Mouse (Mus musculus) G1E (cell line): ENCODE measurements at regions not wholly inside any gene's neighbourhood (a gene's known extent, or its start where the extent isn't known, plus 50 kb on each side); places are given as distances from the start of the nearest gene placed in this dataset.

Source experiments
- ATAC-seq: 2 replicates; pipeline ENCODE4 v1.8.0; 2016; ENCODE audit warnings: mild to moderate bottlenecking; ENCODE audit not compliant: insufficient number of reproducible peaks, poor library complexity, low FRiP score, severe bottlenecking; ENCODE audit errors: extremely low read depth
- DNase-seq: peaks from one replicate; pipeline ENCODE4 v3.0.0; 2012; ENCODE audit warnings: low spot score
- H3K27me3 ChIP-seq: 2 replicates; pipeline ENCODE4 v1.6.1; 2012; ENCODE audit warnings: mild to moderate bottlenecking, low read length, inconsistent platforms; ENCODE audit not compliant: insufficient read depth
- H3K36me3 ChIP-seq: replicated peaks from 2 replicates; pipeline ENCODE3; 2012; ENCODE audit warnings: mild to moderate bottlenecking, inconsistent platforms
- H3K4me1 ChIP-seq: 2 replicates; pipeline ENCODE4 v1.6.1; 2012; ENCODE audit warnings: low read depth, low read length, inconsistent platforms, mixed read lengths; ENCODE audit not compliant: insufficient read depth
- H3K4me3 ChIP-seq: 2 replicates; pipeline ENCODE4 v1.5.1; 2012; ENCODE audit warnings: low read depth, mild to moderate bottlenecking, inconsistent platforms, low read length, moderate library complexity, mixed read lengths
- H3K9me3 ChIP-seq: replicated peaks from 2 replicates; pipeline ENCODE4 v1.6.1; 2012; ENCODE audit warnings: inconsistent platforms
- CTCF ChIP-seq: IDR thresholded peaks from 2 replicates; pipeline ENCODE4 v1.5.1; 2012; ENCODE audit warnings: low read depth, low read length, inconsistent platforms, mixed read lengths
- GATA1 ChIP-seq: IDR thresholded peaks from 2 replicates; pipeline ENCODE4 v1.6.1; 2012; ENCODE audit warnings: borderline replicate concordance, low read length, inconsistent platforms, mixed read lengths
- GATA2 ChIP-seq: IDR thresholded peaks from 2 replicates; pipeline ENCODE4 v1.6.1; 2012; ENCODE audit warnings: low read depth, low read length, inconsistent platforms, borderline replicate concordance
- POLR2AphosphoS5 ChIP-seq: IDR thresholded peaks from 2 replicates; pipeline ENCODE4 v1.6.1; 2012; ENCODE audit warnings: low read depth, low read length, inconsistent platforms; ENCODE audit not compliant: insufficient replicate concordance
- TAL1 ChIP-seq: conservative IDR thresholded peaks from 2 replicates; pipeline ENCODE4 v1.6.1; 2012; ENCODE audit warnings: low read depth, low read length, inconsistent platforms, mixed read lengths

DNA sequence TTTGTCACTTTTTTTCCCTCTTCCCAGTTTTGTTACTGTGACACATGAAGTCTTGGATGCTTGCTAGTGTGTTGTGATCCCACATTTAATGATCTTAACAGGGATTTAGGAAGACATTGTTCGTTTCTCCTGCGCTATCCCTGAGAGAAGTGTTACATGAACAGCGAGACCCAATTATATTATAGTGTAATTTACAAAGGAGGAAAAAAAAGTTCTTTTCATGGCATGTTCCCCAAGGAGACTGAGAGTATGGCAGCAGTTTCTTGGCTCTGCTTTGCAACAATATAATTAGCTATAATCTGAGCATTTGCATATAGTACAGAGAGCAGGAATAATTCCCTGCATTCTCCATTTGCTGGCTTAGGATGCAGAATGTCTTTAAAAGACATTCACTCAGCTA lies 168.6 kb downstream of the Insc start:
- no peak for ATAC-seq
- no peak for TF ChIP-seq TAL1
- TF ChIP-seq POLR2AphosphoS5: no peak
- no peaks in the 10 kb centered on the region for H3K9me3 ChIP-seq
- no peak overlapping the region for H3K4me3 ChIP-seq
- no peaks in the 10 kb centered on the region for H3K36me3 ChIP-seq
- H3K27me3 ChIP-seq: no peaks in the 10 kb centered on the region
- no peaks in the 10 kb centered on the region for H3K4me1 ChIP-seq
- no peak for DNase-seq

DNA sequence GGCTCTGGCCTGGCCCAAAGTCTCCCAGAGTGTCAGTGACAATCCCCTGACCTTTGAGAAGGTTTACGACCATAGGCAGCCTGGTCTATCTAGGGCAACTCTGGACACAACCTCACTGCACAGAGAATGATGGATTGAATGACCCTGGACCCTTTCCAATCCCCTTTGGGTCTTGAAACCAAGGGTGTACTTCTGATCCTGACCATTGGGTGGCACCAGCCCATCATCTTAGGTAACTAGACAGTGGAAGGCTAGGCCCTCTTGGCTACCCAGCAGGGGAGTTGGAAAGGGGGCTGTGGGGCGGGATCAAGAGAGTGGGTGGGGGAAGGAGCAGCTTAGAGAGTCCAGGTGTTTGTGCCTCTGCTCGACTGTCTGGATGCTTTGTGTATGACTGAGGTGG lies 178.7 kb downstream of the Insc start:
- no peaks in the 10 kb centered on the region for H3K9me3 ChIP-seq
- no peaks in the 10 kb centered on the region for H3K27me3 ChIP-seq
- no peak for TF ChIP-seq GATA1
- TF ChIP-seq GATA2: no peak
- TF ChIP-seq TAL1: no peak
- no peak for TF ChIP-seq CTCF
- TF ChIP-seq POLR2AphosphoS5: no peak
- no peaks in the 10 kb centered on the region for H3K4me1 ChIP-seq
- DNase-seq: no peak
- ATAC-seq: no peak; the same call in 1 of the 2 replicates
- no peak overlapping the region for H3K4me3 ChIP-seq
- H3K36me3 ChIP-seq: no peaks in the 10 kb centered on the region

DNA sequence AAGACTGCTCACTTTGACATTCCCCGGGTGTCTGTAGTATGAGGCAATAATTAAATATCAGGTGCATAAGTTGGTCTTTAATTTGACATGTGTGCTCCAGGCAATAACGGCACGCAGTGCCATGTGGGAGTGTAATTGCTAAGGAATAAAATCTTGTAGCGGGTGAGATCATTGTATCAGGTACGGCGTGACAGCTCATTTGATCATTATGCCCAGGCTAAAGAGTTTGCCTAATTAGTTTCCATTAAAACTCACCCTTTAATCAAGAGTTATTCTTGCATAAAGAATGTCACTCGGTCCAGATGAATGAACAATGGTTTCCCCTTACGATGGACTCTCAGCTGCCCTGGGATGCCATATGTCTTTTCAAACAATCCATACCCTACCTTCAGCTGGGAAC lies 190.4 kb downstream of the Insc start:
- no peak for DNase-seq
- Histone ChIP-seq H3K9me3 (no peaks in the 10 kb centered on the region), H3K4me1 (no peaks in the 10 kb centered on the region), H3K27me3 (no peaks in the 10 kb centered on the region), H3K36me3 (no peaks in the 10 kb centered on the region), H3K4me3 (no peak overlapping the region)
- TF ChIP-seq GATA2: no peak
- ATAC-seq: no peak

DNA sequence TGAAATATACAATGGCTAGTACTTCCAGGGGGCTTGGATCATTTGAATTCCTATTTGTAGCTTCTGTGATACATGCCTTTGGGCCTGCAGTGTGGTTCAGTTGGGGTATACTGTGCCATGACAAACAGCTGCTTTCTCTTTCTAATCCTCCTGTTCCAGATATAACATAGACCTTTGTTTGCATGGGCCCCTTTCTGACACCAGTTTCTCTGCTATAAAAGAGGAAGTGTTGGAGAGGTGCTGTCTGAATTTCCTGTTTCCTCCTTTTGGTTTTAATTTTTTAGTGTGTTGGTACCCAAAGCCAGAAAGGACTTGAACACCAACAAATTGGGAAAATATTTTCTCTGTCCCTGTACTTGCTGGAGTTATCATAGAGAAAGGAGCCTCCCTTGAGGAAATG lies 207.3 kb downstream of the Insc start:
- ATAC-seq (no peak), DNase-seq (no peak)
- no peaks in the 10 kb centered on the region for H3K27me3 ChIP-seq

DNA sequence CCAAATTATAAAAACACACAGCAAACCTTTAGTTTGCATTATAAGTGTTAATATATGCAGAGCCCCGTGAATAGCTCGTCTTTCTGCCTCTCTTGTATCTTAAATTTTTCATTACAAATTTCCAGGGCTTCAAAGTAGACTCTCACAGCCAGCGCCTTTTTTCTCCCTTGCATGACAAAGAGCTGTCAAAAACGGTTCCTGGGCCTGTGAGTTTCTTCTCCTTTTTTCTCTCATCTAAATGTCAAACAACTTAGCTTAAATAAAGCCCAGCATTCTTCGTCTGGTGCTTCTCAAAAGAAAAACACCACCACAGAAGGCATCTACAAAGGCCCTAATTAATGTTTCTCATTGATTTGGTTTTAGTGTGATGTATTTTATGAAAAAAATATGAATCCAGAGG lies 219.7 kb downstream of the Insc start:
- TF ChIP-seq TAL1 (no peak), GATA1 (no peak), POLR2AphosphoS5 (no peak), GATA2 (no peak), CTCF (no peak)
- ATAC-seq: no peak
- Histone ChIP-seq H3K4me3 (no peak overlapping the region), H3K9me3 (no peaks in the 10 kb centered on the region), H3K36me3 (no peaks in the 10 kb centered on the region), H3K27me3 (no peaks in the 10 kb centered on the region), H3K4me1 (no peaks in the 10 kb centered on the region)
- no peak for DNase-seq

More for the DNA sequence above, 207.3 kb downstream of the Insc start:
- Histone ChIP-seq H3K36me3 (no peaks in the 10 kb centered on the region), H3K9me3 (no peaks in the 10 kb centered on the region), H3K4me1 (no peaks in the 10 kb centered on the region), H3K4me3 (no peak overlapping the region)
- no peak for TF ChIP-seq GATA1
- no peak for TF ChIP-seq CTCF
- no peak for TF ChIP-seq POLR2AphosphoS5
- no peak for TF ChIP-seq TAL1
- no peak for TF ChIP-seq GATA2

DNA sequence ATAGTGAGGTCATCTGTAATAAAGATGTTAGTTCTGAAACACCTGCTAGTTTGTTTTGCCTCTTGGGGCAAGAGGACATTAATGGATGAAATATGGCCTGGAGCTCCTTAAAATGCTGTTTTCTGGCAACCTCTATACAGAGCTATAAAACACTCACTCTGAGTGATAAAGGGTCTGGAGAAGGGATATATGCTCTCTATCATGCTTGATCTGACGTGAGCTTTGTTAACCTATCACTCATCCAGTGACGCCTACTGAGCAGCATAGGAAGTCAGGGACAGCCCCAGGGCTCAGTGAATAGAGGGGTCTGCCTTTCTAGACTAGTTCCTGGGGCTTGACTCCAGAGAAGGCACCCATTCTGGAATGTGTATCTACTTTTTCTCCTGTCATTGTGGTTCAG lies 222.4 kb downstream of the Insc start:
- H3K4me1 ChIP-seq: no peaks in the 10 kb centered on the region
- TF ChIP-seq GATA1 (no peak), TAL1 (no peak), POLR2AphosphoS5 (no peak), CTCF (no peak), GATA2 (no peak)
- no peaks in the 10 kb centered on the region for H3K9me3 ChIP-seq
- no peak overlapping the region for H3K4me3 ChIP-seq
- no peak for ATAC-seq
- DNase-seq: no peak
- H3K27me3 ChIP-seq: no peaks in the 10 kb centered on the region
- no peaks in the 10 kb centered on the region for H3K36me3 ChIP-seq

DNA sequence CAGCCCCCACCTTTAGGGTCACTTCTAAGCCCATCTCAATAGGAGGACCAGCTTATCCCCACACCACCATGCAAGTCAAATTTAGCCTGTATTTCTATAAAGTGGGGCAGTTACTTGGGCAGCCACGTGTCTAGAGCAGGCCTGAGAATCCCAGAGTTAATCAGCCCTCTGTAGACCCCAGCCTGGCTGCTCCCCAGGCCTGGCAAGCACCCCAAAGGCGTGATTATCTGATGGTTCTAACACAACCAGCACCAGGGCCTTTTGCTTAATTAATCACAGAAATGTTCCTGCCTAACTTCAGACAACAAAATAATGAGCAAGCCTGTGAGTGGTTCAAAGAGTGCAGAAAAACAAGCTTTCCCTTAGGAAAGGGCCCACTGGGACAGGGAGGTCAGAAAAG lies 243.0 kb downstream of the Insc start:
- no peak for TF ChIP-seq TAL1
- TF ChIP-seq POLR2AphosphoS5: no peak
- no peak for TF ChIP-seq CTCF
- no peak for TF ChIP-seq GATA2
- no peak for TF ChIP-seq GATA1
- H3K9me3 ChIP-seq: no peaks in the 10 kb centered on the region
- no peak for DNase-seq
- H3K4me3 ChIP-seq: no peak overlapping the region
- H3K4me1 ChIP-seq: no peaks in the 10 kb centered on the region
- H3K27me3 ChIP-seq: no peaks in the 10 kb centered on the region
- ATAC-seq: no peak
- H3K36me3 ChIP-seq: no peaks in the 10 kb centered on the region

DNA sequence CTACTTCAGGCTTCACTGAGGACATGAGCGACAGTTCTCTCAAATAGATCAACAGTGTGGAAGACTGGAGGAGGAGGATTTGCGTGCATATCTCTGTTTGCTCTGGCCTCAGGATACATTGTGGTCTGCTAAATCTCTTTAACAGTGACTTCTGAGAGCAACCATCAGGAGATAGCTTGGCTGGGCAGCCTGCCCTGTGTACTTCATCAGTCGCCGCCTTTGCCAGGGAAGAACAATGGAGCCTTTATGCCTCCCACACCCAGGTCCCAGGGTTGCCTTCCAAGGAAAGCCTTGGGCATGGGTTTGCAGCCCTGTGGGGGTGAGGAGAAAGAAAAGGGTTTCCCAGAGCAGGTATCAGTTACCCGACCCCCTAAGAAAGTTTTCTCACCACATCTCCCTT lies 247.8 kb downstream of the Insc start:
- ATAC-seq: no peak
- Histone ChIP-seq H3K27me3 (no peaks in the 10 kb centered on the region), H3K4me3 (no peak overlapping the region), H3K36me3 (no peaks in the 10 kb centered on the region), H3K4me1 (no peaks in the 10 kb centered on the region), H3K9me3 (no peaks in the 10 kb centered on the region)
- no peak for TF ChIP-seq TAL1
- no peak for TF ChIP-seq GATA1
- no peak for TF ChIP-seq POLR2AphosphoS5
- TF ChIP-seq GATA2: no peak
- no peak for TF ChIP-seq CTCF
- DNase-seq: no peak
